Mouse (Mus musculus): ENCODE data around the gene Plb1. TPM values are rescaled to one million over a fixed set of nuclear protein-coding genes. Genes with fewer than 3 reads are reported as not detected.

Plb1 gene
- polyA plus RNA-seq, 1 experiment from 2014 or later = 0.15 TPM

DNA sequence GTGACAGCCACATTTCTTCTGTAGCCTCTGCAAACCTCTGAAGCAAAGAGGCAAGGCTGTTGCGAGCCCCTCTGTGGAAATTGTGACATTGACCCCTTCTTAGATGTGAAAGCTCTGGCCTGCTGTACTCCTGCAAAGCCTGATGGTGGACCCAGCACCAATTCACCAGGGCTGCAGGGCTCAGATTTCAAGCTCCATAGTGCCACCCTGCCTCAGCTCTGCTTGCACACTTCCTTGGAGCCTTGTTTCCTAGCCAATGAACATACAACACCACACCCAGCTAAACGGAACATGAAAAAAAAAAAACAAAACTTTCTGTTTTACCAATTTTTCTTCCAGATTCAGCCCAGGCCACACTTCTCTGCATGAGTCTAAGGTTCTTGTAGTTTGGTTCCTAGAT lies 74.6 kb downstream of the Plb1 start:
- H3K9me3 ChIP-seq (ENCODE audit: control insufficient read depth, low read length) = no peaks in the 10 kb centered on the region
- ATAC-seq (ENCODE audit: insufficient read depth, low FRiP score, low TSS enrichment) = no peak
- H3K9ac ChIP-seq (ENCODE audit: low read length) = no peak overlapping the region
- H3K36me3 ChIP-seq (ENCODE audit: control insufficient read depth, insufficient read depth, low read length) = no peaks in the 10 kb centered on the region
- WGBS = 63% methylated on average over 2 of the region's 2 CpGs
- H3K4me1 ChIP-seq (ENCODE audit: control insufficient read depth, insufficient read depth, low read length) = no peaks in the 10 kb centered on the region
- H3K4me3 ChIP-seq (ENCODE audit: low read depth, low read length) = no peak overlapping the region
- H3K27me3 ChIP-seq (ENCODE audit: control insufficient read depth, insufficient read depth, low read length) = no peaks in the 10 kb centered on the region
- no peak overlapping the region for H3K27ac ChIP-seq (ENCODE audit: low read depth, low read length)
- H3K4me2 ChIP-seq (ENCODE audit: low read depth) = no peak overlapping the region
- no peak for DNase-seq (ENCODE audit: low spot score)

DNA sequence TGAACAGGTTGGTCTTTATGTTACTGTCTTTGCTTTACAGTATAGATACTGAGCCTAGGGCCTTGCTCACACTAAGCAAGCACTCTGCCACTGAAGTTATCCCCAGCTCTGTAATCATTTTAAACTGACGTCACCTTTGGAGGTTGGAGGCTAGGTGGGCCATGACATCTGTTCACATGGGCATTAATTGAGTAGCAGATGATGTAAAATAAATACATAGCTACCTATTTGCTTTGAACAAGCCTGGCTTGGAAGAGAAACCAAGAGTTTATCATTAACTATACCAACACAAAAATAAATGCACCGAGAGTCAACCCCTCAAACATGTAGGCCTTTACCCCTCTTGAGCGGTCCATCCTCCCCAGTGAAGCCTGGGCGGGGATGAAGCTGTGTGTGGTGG lies 76.1 kb downstream of the Plb1 start:
- no peak overlapping the region for H3K9ac ChIP-seq (ENCODE audit: low read length)
- H3K36me3 ChIP-seq (ENCODE audit: control insufficient read depth, insufficient read depth, low read length) = no peaks in the 10 kb centered on the region
- H3K27me3 ChIP-seq (ENCODE audit: control insufficient read depth, insufficient read depth, low read length) = no peaks in the 10 kb centered on the region
- no peaks in the 10 kb centered on the region for H3K4me1 ChIP-seq (ENCODE audit: control insufficient read depth, insufficient read depth, low read length)
- no peak overlapping the region for H3K27ac ChIP-seq (ENCODE audit: low read depth, low read length)
- ATAC-seq (ENCODE audit: insufficient read depth, low FRiP score, low TSS enrichment) (no peak), DNase-seq (ENCODE audit: low spot score) (no peak)
- 90% methylated on average over 4 of the region's 4 CpGs for WGBS
- no peak overlapping the region for H3K4me3 ChIP-seq (ENCODE audit: low read depth, low read length)
- no peak overlapping the region for H3K4me2 ChIP-seq (ENCODE audit: low read depth)
- no peaks in the 10 kb centered on the region for H3K9me3 ChIP-seq (ENCODE audit: control insufficient read depth, low read length)

DNA sequence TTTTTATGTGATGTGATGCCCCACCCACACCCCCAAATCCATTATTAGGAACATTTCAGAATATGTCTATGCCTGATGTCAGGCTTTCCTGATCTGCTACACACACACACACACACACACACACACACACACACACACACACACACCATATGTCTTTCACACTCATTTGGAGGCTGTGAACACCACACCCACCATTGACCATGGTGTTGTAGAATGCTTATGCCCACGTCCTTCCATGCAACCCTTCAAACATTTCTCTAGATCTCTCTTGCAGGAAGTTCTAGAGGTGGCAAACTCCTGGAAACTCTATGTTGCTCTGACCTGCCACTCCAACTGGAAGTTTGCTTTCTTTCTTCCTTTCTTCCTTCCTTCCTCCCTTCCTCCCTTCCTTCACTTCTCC lies 77.2 kb downstream of the Plb1 start:
- no peaks in the 10 kb centered on the region for H3K36me3 ChIP-seq (ENCODE audit: control insufficient read depth, insufficient read depth, low read length)
- DNase-seq (ENCODE audit: low spot score) (no peak), ATAC-seq (ENCODE audit: insufficient read depth, low FRiP score, low TSS enrichment) (no peak)
- H3K27me3 ChIP-seq (ENCODE audit: control insufficient read depth, insufficient read depth, low read length) = no peaks in the 10 kb centered on the region
- no peak overlapping the region for H3K4me2 ChIP-seq (ENCODE audit: low read depth)
- H3K27ac ChIP-seq (ENCODE audit: low read depth, low read length) = no peak overlapping the region
- H3K9ac ChIP-seq (ENCODE audit: low read length) = no peak overlapping the region
- H3K4me1 ChIP-seq (ENCODE audit: control insufficient read depth, insufficient read depth, low read length) = no peaks in the 10 kb centered on the region
- no peak overlapping the region for H3K4me3 ChIP-seq (ENCODE audit: low read depth, low read length)
- WGBS = 69% methylated on average over 1 of the region's 1 CpGs
- no peaks in the 10 kb centered on the region for H3K9me3 ChIP-seq (ENCODE audit: control insufficient read depth, low read length)

DNA sequence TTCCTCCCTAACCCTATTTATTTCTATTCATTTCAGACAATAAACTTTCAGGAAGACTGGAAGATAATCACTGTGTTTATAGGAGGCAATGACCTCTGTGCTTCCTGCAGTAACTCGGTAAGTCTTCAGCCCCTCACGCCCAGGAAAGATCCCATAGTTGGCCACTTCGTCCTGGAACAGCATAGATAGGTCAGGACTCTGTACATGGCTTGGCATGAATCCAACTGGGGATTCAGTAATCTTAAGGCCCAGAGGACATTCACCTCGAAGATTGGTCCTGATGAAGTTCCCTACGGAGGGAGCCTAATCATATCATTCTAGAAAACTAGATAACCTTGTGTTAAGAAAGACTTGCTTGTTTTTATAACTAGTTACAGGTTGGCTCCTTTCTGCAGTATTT lies 78.3 kb downstream of the Plb1 start:
- H3K27me3 ChIP-seq (ENCODE audit: control insufficient read depth, insufficient read depth, low read length) = no peaks in the 10 kb centered on the region
- H3K4me2 ChIP-seq (ENCODE audit: low read depth) = no peak overlapping the region
- no peak overlapping the region for H3K27ac ChIP-seq (ENCODE audit: low read depth, low read length)
- WGBS = 84% methylated on average over 5 of the region's 5 CpGs
- ATAC-seq (ENCODE audit: insufficient read depth, low FRiP score, low TSS enrichment) (no peak), DNase-seq (ENCODE audit: low spot score) (no peak)
- no peaks in the 10 kb centered on the region for H3K9me3 ChIP-seq (ENCODE audit: control insufficient read depth, low read length)
- no peak overlapping the region for H3K4me3 ChIP-seq (ENCODE audit: low read depth, low read length)
- no peak overlapping the region for H3K9ac ChIP-seq (ENCODE audit: low read length)
- no peaks in the 10 kb centered on the region for H3K4me1 ChIP-seq (ENCODE audit: control insufficient read depth, insufficient read depth, low read length)
- no peaks in the 10 kb centered on the region for H3K36me3 ChIP-seq (ENCODE audit: control insufficient read depth, insufficient read depth, low read length)

DNA sequence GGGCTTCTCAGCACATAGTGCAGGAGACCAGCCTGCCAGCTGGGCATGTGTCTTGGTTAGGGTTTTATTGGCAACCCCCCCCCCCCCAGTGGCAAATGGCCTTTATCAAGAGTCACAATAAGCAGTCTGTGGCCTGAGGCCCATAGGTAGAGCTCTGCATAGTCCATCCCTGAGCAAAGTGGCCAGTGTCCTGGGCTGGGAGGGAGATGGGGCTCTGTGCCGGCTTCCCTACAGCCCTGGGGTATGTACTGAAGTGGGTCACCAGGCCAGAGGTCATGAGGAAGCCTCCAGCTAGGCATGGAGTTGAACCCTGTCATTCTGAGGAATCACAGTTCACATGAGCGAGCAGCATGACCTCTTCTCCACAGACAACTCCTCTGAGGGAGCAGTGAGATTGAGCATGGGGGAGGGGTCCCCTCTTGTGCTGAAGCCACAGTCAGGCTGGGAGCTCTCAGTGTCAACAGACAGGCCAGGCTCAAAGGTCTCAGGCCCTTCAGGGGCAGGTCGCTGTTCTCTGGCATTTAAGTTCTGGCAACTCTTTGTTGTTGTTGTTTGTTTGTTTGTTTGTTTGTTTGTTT lies 79.2 kb downstream of the Plb1 start:
- no peak overlapping the region for H3K4me2 ChIP-seq (ENCODE audit: low read depth)
- no peaks in the 10 kb centered on the region for H3K27me3 ChIP-seq (ENCODE audit: control insufficient read depth, insufficient read depth, low read length)
- no peaks in the 10 kb centered on the region for H3K4me1 ChIP-seq (ENCODE audit: control insufficient read depth, insufficient read depth, low read length)
- WGBS = 46% methylated on average over 3 of the region's 3 CpGs
- no peak overlapping the region for H3K9ac ChIP-seq (ENCODE audit: low read length)
- ATAC-seq (ENCODE audit: insufficient read depth, low FRiP score, low TSS enrichment) = no peak
- no peak for DNase-seq (ENCODE audit: low spot score)
- no peaks in the 10 kb centered on the region for H3K36me3 ChIP-seq (ENCODE audit: control insufficient read depth, insufficient read depth, low read length)
- H3K4me3 ChIP-seq (ENCODE audit: low read depth, low read length) = no peak overlapping the region
- no peaks in the 10 kb centered on the region for H3K9me3 ChIP-seq (ENCODE audit: control insufficient read depth, low read length)
- H3K27ac ChIP-seq (ENCODE audit: low read depth, low read length) = no peak overlapping the region

DNA sequence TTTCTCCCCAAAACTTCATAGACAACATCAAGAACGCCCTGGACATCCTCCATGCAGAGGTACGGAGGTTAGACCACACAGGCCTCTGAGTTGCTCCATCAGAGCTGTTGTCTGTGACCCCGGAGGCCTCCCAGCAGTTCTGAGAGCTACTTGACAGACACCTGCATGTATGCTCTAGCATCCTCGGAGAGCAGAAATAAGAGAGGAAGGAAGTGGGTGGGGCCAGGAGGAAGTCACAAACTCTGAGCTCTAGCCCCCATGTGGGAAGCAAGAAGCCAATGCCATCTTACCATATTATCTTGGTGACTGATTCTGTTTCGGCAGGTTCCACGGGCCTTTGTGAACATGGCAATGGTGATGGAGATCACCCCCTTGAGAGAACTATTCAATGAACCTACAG lies 81.2 kb downstream of the Plb1 start:
- 84% methylated on average over 6 of the region's 6 CpGs for WGBS

DNA sequence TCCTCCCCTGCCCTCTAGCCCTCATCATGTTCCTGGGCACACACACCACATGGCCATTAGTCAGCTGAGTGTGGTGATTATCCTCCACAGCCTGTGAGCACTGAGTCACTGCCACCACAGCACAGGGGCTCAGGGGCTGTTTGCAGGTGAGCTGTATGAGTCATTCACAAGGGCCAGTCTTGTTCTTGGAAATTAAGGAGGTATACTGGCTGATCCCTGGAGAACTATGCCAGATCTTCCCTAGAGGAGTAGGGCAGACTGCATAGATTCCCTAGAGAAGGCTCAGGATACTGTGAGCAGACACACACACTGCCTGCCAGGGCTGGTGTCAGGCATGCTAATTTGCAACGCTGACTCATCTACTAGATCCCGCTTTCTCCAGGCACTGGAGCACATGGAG lies 82.2 kb downstream of the Plb1 start:
- DNase-seq (ENCODE audit: low spot score) = no peak
- no peak for ATAC-seq (ENCODE audit: insufficient read depth, low FRiP score, low TSS enrichment)
- Histone ChIP-seq H3K4me2 (ENCODE audit: low read depth) (no peak overlapping the region), H3K4me3 (ENCODE audit: low read depth, low read length) (no peak overlapping the region), H3K27ac (ENCODE audit: low read depth, low read length) (no peak overlapping the region), H3K36me3 (ENCODE audit: control insufficient read depth, insufficient read depth, low read length) (no peaks in the 10 kb centered on the region), H3K4me1 (ENCODE audit: control insufficient read depth, insufficient read depth, low read length) (no peaks in the 10 kb centered on the region), H3K9ac (ENCODE audit: low read length) (no peak overlapping the region), H3K9me3 (ENCODE audit: control insufficient read depth, low read length) (no peaks in the 10 kb centered on the region), H3K27me3 (ENCODE audit: control insufficient read depth, insufficient read depth, low read length) (no peaks in the 10 kb centered on the region)
- 53% methylated on average over 2 of the region's 2 CpGs for WGBS

More for the DNA sequence above, 81.2 kb downstream of the Plb1 start:
- H3K4me1 ChIP-seq (ENCODE audit: control insufficient read depth, insufficient read depth, low read length) = no peaks in the 10 kb centered on the region
- ATAC-seq (ENCODE audit: insufficient read depth, low FRiP score, low TSS enrichment) (no peak), DNase-seq (ENCODE audit: low spot score) (no peak)
- H3K27ac ChIP-seq (ENCODE audit: low read depth, low read length) = no peak overlapping the region
- H3K9me3 ChIP-seq (ENCODE audit: control insufficient read depth, low read length) = no peaks in the 10 kb centered on the region
- no peak overlapping the region for H3K4me3 ChIP-seq (ENCODE audit: low read depth, low read length)
- no peaks in the 10 kb centered on the region for H3K36me3 ChIP-seq (ENCODE audit: control insufficient read depth, insufficient read depth, low read length)
- no peak overlapping the region for H3K4me2 ChIP-seq (ENCODE audit: low read depth)
- no peaks in the 10 kb centered on the region for H3K27me3 ChIP-seq (ENCODE audit: control insufficient read depth, insufficient read depth, low read length)
- no peak overlapping the region for H3K9ac ChIP-seq (ENCODE audit: low read length)

DNA sequence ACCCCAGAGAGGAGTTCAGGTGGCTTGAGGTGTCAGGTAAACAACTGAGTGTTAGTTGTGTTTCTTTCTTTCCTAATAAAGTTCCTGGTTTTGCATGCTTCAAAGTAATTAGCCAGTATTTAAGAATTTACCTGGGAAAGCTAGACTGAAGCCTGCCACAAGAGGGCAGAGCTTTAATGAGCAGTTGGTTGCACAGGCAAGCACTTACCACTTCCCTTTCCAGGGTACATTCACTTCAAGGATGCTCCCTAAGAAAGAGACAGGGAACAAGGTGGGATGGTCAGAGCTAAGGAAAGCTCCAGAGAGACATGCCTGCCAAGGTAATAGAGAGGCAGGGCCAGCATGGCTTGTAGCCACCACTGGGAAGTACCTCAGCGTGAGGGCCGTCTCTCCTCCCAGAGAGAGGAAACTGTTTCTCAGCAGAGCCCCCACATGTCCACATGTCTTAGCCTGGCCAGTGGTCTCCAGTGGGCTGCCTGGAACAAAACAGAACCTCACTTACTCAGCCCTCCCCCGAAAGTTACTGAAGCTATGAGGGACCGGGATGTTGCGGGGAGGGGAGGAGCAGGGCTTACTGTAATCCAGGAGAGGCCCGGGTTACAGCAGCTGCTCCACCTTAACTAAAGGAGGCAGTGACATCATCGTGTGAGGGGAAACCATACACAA lies 89.8 kb downstream of the Plb1 start:
- H3K27me3 ChIP-seq (ENCODE audit: control insufficient read depth, insufficient read depth, low read length) = no peaks in the 10 kb centered on the region
- H3K36me3 ChIP-seq (ENCODE audit: control insufficient read depth, insufficient read depth, low read length) = no peaks in the 10 kb centered on the region
- DNase-seq (ENCODE audit: low spot score) = peak; percentile 38
- H3K4me3 ChIP-seq (ENCODE audit: low read depth, low read length) = no peak overlapping the region
- ATAC-seq (ENCODE audit: insufficient read depth, low FRiP score, low TSS enrichment) = no peak
- H3K9me3 ChIP-seq (ENCODE audit: control insufficient read depth, low read length) = no peaks in the 10 kb centered on the region
- 52% methylated on average over 7 of the region's 7 CpGs for WGBS
- no peak overlapping the region for H3K4me2 ChIP-seq (ENCODE audit: low read depth)
- H3K4me1 ChIP-seq (ENCODE audit: control insufficient read depth, insufficient read depth, low read length) = no peaks in the 10 kb centered on the region
- no peak overlapping the region for H3K27ac ChIP-seq (ENCODE audit: low read depth, low read length)
- H3K9ac ChIP-seq (ENCODE audit: low read length) = no peak overlapping the region

DNA sequence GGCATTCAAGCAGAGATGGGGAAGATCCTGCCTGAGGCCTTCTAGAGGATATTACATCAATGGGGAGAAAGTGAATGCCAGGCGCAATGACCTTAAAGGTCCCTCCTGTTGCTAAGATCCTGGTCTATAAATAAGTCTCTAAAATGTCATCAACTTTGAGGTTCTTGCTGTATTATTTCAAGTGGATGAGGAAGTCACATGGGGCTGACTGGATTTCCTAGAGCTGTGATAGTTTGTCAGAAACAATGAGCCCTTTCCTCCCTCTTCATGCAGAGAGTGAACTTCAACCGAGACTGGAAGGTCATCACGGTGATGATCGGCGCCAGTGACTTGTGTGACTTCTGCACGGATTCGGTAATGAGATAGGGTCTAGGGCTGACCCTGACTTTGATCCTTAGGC lies 95.6 kb downstream of the Plb1 start:
- Histone ChIP-seq H3K4me1 (ENCODE audit: control insufficient read depth, insufficient read depth, low read length) (no peaks in the 10 kb centered on the region), H3K4me3 (ENCODE audit: low read depth, low read length) (no peak overlapping the region), H3K9me3 (ENCODE audit: control insufficient read depth, low read length) (no peaks in the 10 kb centered on the region), H3K36me3 (ENCODE audit: control insufficient read depth, insufficient read depth, low read length) (no peaks in the 10 kb centered on the region), H3K4me2 (ENCODE audit: low read depth) (no peak overlapping the region), H3K9ac (ENCODE audit: low read length) (no peak overlapping the region), H3K27ac (ENCODE audit: low read depth, low read length) (no peak overlapping the region), H3K27me3 (ENCODE audit: control insufficient read depth, insufficient read depth, low read length) (no peaks in the 10 kb centered on the region)
- DNase-seq (ENCODE audit: low spot score) (no peak), ATAC-seq (ENCODE audit: insufficient read depth, low FRiP score, low TSS enrichment) (no peak)
- 82% methylated on average over 7 of the region's 7 CpGs for WGBS
